Mouse (Mus musculus) olfactory bulb, adult 2 months (tissue): Measurements from ENCODE around the gene Slc2a12. TPM values are rescaled to one million over a fixed set of nuclear protein-coding genes. Genes with fewer than 3 reads are reported as not detected.

Experiments used
- H3K27ac ChIP-seq: fragments of 200-500 bp; 2 replicates; pipeline ENCODE4 v1.5.1; 2012; ENCODE audit warnings: low read depth, low read length; ENCODE audit not compliant: insufficient read depth
- H3K4me1 ChIP-seq: fragments of 200-500 bp; 2 replicates; pipeline ENCODE4 v1.6.1; 2012; ENCODE audit warnings: low read length; ENCODE audit not compliant: control insufficient read depth, insufficient read depth
- H3K4me3 ChIP-seq: fragments of 200-500 bp; 2 replicates; pipeline ENCODE4 v1.5.1; 2012; ENCODE audit warnings: mild to moderate bottlenecking, low read depth, low read length, moderate library complexity; ENCODE audit not compliant: insufficient read depth
- CTCF ChIP-seq: fragments of 200-500 bp; IDR thresholded peaks from 2 replicates; pipeline ENCODE4 v1.5.1; 2012; ENCODE audit warnings: low read depth, mild to moderate bottlenecking, low read length, moderate library complexity; ENCODE audit not compliant: insufficient read depth
- POLR2A ChIP-seq: fragments of 200-500 bp; IDR thresholded peaks from 2 replicates; pipeline ENCODE4 v1.6.1; 2012; ENCODE audit warnings: mild to moderate bottlenecking, low read depth, low read length, moderate library complexity; ENCODE audit not compliant: insufficient read depth
- WGBS: fragments of 180-500 bp; shearing (Covaris S2); methylation state at CpG from one replicate; pipeline ENCODE4 v1.1.7; 2018; 5-methylcytosine and 5-hydroxymethylcytosine counted together
- polyA plus RNA-seq: library from polyadenylated mRNA; stranded (reverse); fragments of >200 nt; gene quantifications from 2 replicates; pipeline ENCODE4 v1.2.4, GENCODE M21; 2012; ENCODE audit warnings: low replicate concordance; ENCODE audit not compliant: missing spikeins, insufficient read depth, insufficient read length

Slc2a12 gene
- polyA plus RNA-seq, 1 experiment = not detected

DNA sequence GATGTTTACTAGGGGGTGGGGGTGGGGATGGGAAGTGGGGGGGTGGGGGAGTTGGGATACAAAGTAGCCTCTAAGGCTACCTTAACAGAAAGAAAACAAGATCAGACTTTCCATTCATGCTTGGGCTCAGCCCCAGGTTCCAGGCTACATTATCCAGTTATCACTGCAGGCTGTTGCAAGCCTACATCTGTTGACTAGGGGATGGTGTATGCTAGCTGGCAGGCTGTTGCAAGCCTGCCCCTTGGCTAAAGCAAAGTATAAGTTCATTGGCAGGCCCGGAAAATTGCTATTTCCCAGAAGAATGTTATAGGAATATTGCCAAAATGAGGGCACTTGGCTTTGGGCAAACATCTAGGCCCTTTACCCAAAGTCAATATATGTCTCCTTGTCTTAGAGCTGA is 16.0 kb upstream of the Slc2a12 start:
- TF ChIP-seq POLR2A (no peak), CTCF (no peak)
- 66% methylated on average over 1 of the region's 1 CpGs for WGBS
- Histone ChIP-seq H3K4me1 (no peaks in the 10 kb centered on the region), H3K4me3 (no peak overlapping the region), H3K27ac (no peak overlapping the region)

DNA sequence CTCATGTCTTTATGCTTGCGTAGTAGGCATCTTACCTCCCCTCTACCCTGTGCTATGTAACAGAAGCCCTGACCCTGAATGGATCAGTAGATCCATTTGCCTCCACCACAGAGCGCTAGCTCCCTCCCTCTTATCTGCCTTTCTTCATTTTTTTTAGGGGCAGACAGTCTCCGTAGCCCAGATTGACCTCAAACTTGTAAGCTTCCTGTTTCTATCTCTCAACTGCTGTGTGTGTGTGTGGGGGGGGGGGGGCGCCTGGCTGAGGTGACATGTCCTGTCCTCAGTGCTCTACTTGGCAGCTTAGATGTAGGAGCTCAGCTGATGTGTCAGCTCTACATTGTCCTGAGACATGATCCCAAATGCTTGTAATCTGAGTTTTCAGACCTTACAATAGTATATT is 13.7 kb upstream of the Slc2a12 start:
- TF ChIP-seq POLR2A = no peak
- TF ChIP-seq CTCF = no peak
- H3K4me3 ChIP-seq = no peak overlapping the region
- H3K27ac ChIP-seq = no peak overlapping the region
- H3K4me1 ChIP-seq = no peaks in the 10 kb centered on the region
- WGBS = 81% methylated on average over 4 of the region's 4 CpGs

DNA sequence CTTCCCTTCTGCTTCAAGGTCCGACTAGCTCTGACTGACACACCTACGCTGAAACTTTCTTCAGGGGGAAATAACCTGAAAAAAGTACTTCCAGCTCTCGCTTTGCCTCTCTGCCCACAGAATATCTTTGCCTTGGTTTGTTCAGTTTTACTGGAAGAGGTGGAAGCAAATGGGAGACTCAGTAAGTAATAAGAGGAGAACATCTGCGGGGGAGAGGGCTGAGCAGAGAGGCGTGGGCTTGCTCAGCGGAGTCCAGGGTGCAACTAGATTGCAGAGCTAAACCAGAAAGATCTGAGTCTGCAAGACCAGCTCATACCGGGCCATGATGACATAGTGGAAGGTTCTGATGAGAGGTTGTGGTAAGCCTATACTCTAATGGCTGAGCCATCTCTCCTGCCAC is 13.3 kb upstream of the Slc2a12 start:
- H3K4me3 ChIP-seq = no peak overlapping the region
- no peak for TF ChIP-seq CTCF
- TF ChIP-seq POLR2A = no peak
- no peak overlapping the region for H3K27ac ChIP-seq
- 89% methylated on average over 7 of the region's 7 CpGs for WGBS
- H3K4me1 ChIP-seq = no peaks in the 10 kb centered on the region

DNA sequence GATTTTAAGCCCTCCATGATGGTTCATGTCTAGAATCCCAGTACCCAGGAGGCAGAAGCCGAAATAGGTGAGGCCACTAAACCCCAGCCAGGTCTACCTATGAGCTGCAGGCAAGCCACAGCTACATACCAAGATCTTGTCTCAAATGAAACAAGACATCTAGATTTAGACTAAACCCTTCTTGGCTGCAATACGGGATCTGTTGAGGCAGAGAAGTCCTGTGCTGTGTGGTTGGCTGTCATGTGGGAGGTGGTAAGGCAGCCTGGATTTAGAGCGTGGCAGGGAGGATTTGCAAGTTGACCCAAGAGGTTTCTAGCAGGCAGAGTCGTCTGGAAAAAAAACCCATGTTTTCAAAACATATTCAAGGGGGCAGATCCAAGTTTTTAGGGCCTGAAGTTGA is 12.9 kb upstream of the Slc2a12 start:
- no peak overlapping the region for H3K27ac ChIP-seq
- no peak overlapping the region for H3K4me3 ChIP-seq
- TF ChIP-seq CTCF (no peak), POLR2A (no peak)
- WGBS = 94% methylated on average over 4 of the region's 4 CpGs
- no peaks in the 10 kb centered on the region for H3K4me1 ChIP-seq

DNA sequence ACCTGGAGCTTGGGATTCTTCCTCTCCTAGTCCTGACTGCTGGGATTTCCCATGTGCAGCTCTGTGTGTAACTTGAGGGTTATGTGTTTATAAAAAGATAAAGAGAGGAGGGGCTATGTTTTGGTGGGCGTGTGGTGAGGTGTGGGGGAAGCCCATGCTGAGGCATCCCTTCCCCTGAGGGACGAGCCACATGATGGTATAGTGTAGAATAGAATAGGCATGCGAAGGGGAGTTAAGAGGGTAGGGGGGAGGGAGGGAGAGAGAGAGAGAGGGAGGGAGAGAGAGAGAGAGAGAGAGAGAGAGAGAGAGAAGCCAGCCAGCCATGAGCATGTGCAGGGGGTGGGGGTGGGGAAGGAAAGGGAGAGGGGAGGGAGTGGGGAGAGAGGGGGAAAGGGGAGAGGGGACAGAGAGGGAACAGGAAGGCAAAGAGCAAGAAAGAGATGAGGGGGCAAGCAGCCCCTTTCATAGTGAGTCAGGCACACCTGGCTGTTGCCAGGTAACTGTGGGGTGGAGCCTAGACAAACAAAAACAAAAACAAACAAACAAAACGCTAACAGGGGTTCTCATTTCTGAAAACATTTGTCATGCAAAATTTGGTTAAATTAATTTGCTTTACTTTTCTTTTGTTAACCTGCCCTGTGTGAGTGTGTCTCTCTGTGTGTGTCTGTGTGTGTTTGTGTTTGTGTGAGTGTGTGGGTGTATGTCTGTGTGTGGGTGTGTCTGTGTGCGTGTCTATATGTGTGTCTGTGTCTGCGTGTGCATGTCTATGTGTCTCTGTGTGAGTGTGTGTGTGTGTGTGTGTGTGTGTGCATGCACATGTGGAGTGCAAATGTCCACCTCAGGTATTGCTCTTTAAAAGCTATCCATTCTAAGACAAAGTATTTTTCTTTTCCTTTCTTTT is 11.2 kb upstream of the Slc2a12 start:
- 50% methylated on average over 6 of the region's 6 CpGs for WGBS
- no peak overlapping the region for H3K27ac ChIP-seq
- no peak overlapping the region for H3K4me3 ChIP-seq
- TF ChIP-seq POLR2A (no peak), CTCF (no peak)
- no peaks in the 10 kb centered on the region for H3K4me1 ChIP-seq

DNA sequence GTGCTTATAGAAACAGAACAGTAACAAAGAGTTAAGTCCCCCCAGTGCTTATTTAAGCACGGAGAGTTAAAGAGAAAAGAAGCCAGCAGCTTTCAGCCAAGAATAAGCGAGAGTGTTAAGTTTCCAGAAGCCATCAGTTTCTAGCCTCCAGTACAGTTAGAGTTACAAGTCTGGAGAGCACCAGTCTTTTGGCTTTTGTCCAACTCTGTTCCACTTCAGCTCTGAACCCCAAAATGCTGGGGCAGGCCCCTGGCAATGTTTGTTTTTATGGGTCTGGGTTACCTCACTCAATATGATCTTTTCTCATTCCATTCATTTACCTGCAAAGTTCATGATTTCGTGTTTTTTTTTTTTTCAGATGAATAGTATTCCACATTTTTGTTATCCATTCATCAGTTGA is 7.6 kb upstream of the Slc2a12 start:
- H3K27ac ChIP-seq = no peak overlapping the region
- no peaks in the 10 kb centered on the region for H3K4me1 ChIP-seq
- no peak for TF ChIP-seq POLR2A
- no peak for TF ChIP-seq CTCF
- 62% methylated on average over 3 of the region's 3 CpGs for WGBS
- no peak overlapping the region for H3K4me3 ChIP-seq

DNA sequence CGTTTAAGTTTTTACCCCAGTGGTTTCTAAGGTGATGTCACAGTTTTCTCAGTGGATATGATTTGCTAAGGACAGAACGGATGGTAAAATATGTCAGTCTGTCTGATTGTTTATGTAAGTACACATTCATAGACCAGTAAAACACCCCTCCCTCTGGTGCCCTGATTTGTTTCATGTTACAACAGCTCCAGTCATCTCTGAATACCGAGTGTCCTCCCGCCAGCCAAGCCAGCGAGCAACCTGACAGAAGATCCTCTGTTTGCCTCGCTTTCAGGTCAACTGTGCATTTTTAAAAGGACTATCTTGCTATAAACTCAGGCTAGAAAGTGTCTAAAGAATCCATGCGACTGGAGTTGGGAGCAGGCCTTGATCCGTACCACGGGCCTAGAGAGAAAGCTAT is 640 bp upstream of the Slc2a12 start:
- H3K4me3 ChIP-seq = no peak overlapping the region
- 78% methylated on average over 9 of the region's 9 CpGs for WGBS
- H3K27ac ChIP-seq = no peak overlapping the region
- TF ChIP-seq POLR2A (no peak), CTCF (no peak)
- H3K4me1 ChIP-seq = peaks cover 8% of the 10 kb centered on the region

DNA sequence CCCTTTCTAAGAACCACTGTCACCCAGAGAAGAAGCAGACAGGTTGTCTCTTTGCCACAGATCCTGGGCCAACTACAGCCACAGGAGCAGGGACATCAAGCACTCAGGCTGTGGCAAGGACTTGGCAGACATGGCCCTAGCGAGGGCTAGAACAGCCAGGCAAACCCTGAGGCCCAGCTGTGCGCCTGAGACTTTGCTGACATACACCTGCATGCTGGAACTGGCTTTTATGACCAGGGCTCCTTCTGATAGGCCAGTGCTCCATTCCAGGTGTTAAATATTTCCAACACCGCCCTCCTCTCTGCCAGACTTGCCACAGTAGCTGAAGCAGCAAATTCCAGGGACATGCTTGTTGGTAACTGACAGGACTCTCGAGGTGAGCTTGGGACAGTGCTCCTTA is 3.9 kb downstream of the Slc2a12 start:
- H3K4me1 ChIP-seq = peaks cover 8% of the 10 kb centered on the region
- 95% methylated on average over 4 of the region's 4 CpGs for WGBS
- no peak for TF ChIP-seq POLR2A
- no peak for TF ChIP-seq CTCF

DNA sequence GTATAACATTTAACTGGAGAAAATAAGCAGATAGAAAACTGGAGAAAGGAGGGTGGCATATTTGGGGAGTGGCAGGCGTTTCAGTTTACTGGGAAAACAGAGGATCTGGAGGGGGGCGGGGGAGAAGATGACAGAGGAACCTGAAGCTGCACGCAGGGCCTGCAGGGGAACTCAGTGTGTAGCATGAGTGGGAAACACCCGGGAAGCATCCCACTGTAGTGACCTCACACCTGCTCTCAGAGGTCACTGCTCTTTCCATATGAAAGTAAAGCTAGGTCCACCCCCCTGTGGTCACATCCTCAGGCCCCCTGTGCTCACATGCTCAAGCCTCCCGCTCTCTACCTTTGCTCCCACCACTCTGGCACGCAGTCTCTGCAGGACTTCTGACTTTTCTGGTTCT is 9.0 kb downstream of the Slc2a12 start:
- H3K4me3 ChIP-seq = no peak overlapping the region
- no peak overlapping the region for H3K27ac ChIP-seq
- WGBS = 77% methylated on average over 6 of the region's 6 CpGs
- no peak for TF ChIP-seq CTCF
- TF ChIP-seq POLR2A = no peak
- no peaks in the 10 kb centered on the region for H3K4me1 ChIP-seq

More for the DNA sequence above, 3.9 kb downstream of the Slc2a12 start:
- no peak overlapping the region for H3K27ac ChIP-seq
- no peak overlapping the region for H3K4me3 ChIP-seq
